Mouse (Mus musculus) MEL (cell line): ENCODE data around the gene Myzap. TPM values are rescaled to one million over a fixed set of nuclear protein-coding genes. Genes with fewer than 3 reads are reported as not detected.
A peak's percentile ranks its signal among the peaks of the same experiment; 100 is the strongest.

Experiments used
- DNase-seq: peaks from one replicate; pipeline ENCODE4 v3.0.0; 2011; ENCODE audit warnings: low read depth, low spot score
- H3K27ac ChIP-seq: 2 replicates; pipeline ENCODE4 v1.5.1; 2012; ENCODE audit warnings: low read depth, mild to moderate bottlenecking, control low read depth, low read length, moderate library complexity; ENCODE audit not compliant: control insufficient read depth
- H3K27me3 ChIP-seq, 2 experiments: fragments of 150-350 bp in 1 of 2; sonication (generic) in 1 of 2; 2 replicates each; pipeline ENCODE4 v1.6.1; 2012; ENCODE audit warnings: low read length in 2 of 2, mild to moderate bottlenecking in 2 of 2, improper control_type of control experiment in 1 of 2, moderate library complexity in 1 of 2; ENCODE audit not compliant: insufficient read depth in 2 of 2, control insufficient read depth in 1 of 2
- H3K36me3 ChIP-seq, 2 experiments: 2 replicates each; pipeline ENCODE4 v1.6.1; 2012 to 2014; ENCODE audit warnings: low read length in 2 of 2, improper control_type of control experiment in 1 of 2, inconsistent platforms in 1 of 2, mild to moderate bottlenecking in 1 of 2; ENCODE audit not compliant: insufficient read depth in 2 of 2, control insufficient read depth in 1 of 2
- H3K4me1 ChIP-seq, 2 experiments: fragments of 150-350 bp in 1 of 2; sonication (generic) in 1 of 2; 2 replicates each; pipeline ENCODE4 v1.6.1; 2012; ENCODE audit warnings: low read length in 2 of 2, improper control_type of control experiment in 1 of 2, mild to moderate bottlenecking in 1 of 2; ENCODE audit not compliant: insufficient read depth in 2 of 2, control insufficient read depth in 1 of 2
- H3K4me3 ChIP-seq, 2 experiments: fragments of 150-350 bp in 1 of 2; sonication (generic) in 1 of 2; 2 replicates each; pipeline ENCODE4 v1.5.1; 2012; ENCODE audit warnings: low read depth in 2 of 2, low read length in 2 of 2, mild to moderate bottlenecking in 2 of 2, moderate library complexity in 2 of 2, control low read depth in 1 of 2, improper control_type of control experiment in 1 of 2; ENCODE audit not compliant: control insufficient read depth in 1 of 2, insufficient read depth in 1 of 2
- H3K79me2 ChIP-seq: 2 replicates; pipeline ENCODE4 v1.6.1; 2012; ENCODE audit warnings: mild to moderate bottlenecking, low read length, moderate library complexity; ENCODE audit not compliant: control insufficient read depth, poor library complexity, insufficient read depth
- H3K9ac ChIP-seq: 2 replicates; pipeline ENCODE4 v1.6.1; 2012; ENCODE audit warnings: low read depth, mild to moderate bottlenecking, control low read depth, low read length, moderate library complexity; ENCODE audit not compliant: control insufficient read depth, poor library complexity, severe bottlenecking
- H3K9me3 ChIP-seq: fragments of 150-350 bp; sonication (generic); replicated peaks from 2 replicates; pipeline ENCODE4 v1.6.1; 2012; ENCODE audit warnings: mild to moderate bottlenecking, low read length, improper control_type of control experiment, moderate library complexity; ENCODE audit not compliant: insufficient read depth
- BHLHE40 ChIP-seq: IDR thresholded peaks from 2 replicates; pipeline ENCODE4 v1.6.1; 2012; ENCODE audit warnings: low read depth, mild to moderate bottlenecking, inconsistent platforms, low read length, improper control_type of control experiment, borderline replicate concordance
- CHD1 ChIP-seq: IDR thresholded peaks from 2 replicates; pipeline ENCODE4 v1.6.1; 2012; ENCODE audit warnings: low read depth, mild to moderate bottlenecking, inconsistent platforms, low read length, improper control_type of control experiment
- CTCF ChIP-seq, 3 experiments: IDR thresholded peaks in 2 of 3; conservative IDR thresholded peaks in 1 of 3; 2 replicates each; pipeline ENCODE4 v1.5.1; 2011 to 2012; ENCODE audit warnings: low read length in 3 of 3, low read depth in 2 of 3, mild to moderate bottlenecking in 2 of 3, improper control_type of control experiment in 1 of 3, inconsistent platforms in 1 of 3, mixed read lengths in 1 of 3, moderate library complexity in 1 of 3; ENCODE audit not compliant: control insufficient read depth in 1 of 3, insufficient read depth in 1 of 3, poor library complexity in 1 of 3, severe bottlenecking in 1 of 3
- ELF1 ChIP-seq: IDR thresholded peaks from 2 replicates; pipeline ENCODE4 v1.6.1; 2014; ENCODE audit warnings: low read depth, mild to moderate bottlenecking, inconsistent platforms, low read length, improper control_type of control experiment, moderate library complexity
- EP300 ChIP-seq, 2 experiments: IDR thresholded peaks; 2 replicates each; pipeline ENCODE4 v1.6.1; 2011; ENCODE audit warnings: improper control_type of control experiment in 2 of 2, low read length in 2 of 2, low read depth in 1 of 2, mild to moderate bottlenecking in 1 of 2
- GABPA ChIP-seq: IDR thresholded peaks from 2 replicates; pipeline ENCODE4 v1.6.1; 2012; ENCODE audit warnings: low read depth, mild to moderate bottlenecking, inconsistent platforms, low read length, improper control_type of control experiment, moderate library complexity
- GATA1 ChIP-seq: IDR thresholded peaks from 2 replicates; pipeline ENCODE4 v1.6.1; 2011; ENCODE audit warnings: low read depth, low read length, improper control_type of control experiment
- KAT2A ChIP-seq: conservative IDR thresholded peaks from 2 replicates; pipeline ENCODE4 v1.6.1; 2012; ENCODE audit warnings: low read depth, low read length, improper control_type of control experiment, inconsistent platforms
- MAX ChIP-seq: IDR thresholded peaks from 2 replicates; pipeline ENCODE4 v1.6.1; 2011; ENCODE audit warnings: low read length, improper control_type of control experiment
- MXI1 ChIP-seq: IDR thresholded peaks from 2 replicates; pipeline ENCODE4 v1.6.1; 2011; ENCODE audit warnings: mild to moderate bottlenecking, low read depth, low read length, improper control_type of control experiment
- MYB ChIP-seq: IDR thresholded peaks from 2 replicates; pipeline ENCODE4 v1.6.1; 2011; ENCODE audit warnings: mild to moderate bottlenecking, low read depth, low read length, improper control_type of control experiment
- MYC ChIP-seq: IDR thresholded peaks from 2 replicates; pipeline ENCODE4 v1.6.1; 2011; ENCODE audit warnings: low read depth, mild to moderate bottlenecking, low read length, improper control_type of control experiment, moderate library complexity
- NELFE ChIP-seq: IDR thresholded peaks from 2 replicates; pipeline ENCODE4 v1.6.1; 2011; ENCODE audit warnings: low read depth, low read length, improper control_type of control experiment
- NRF1 ChIP-seq: IDR thresholded peaks from 2 replicates; pipeline ENCODE4 v1.6.1; 2014; ENCODE audit warnings: low read depth, mild to moderate bottlenecking, inconsistent platforms, low read length, improper control_type of control experiment, moderate library complexity; ENCODE audit not compliant: poor library complexity, insufficient read depth, severe bottlenecking
- POLR2A ChIP-seq, 2 experiments: IDR thresholded peaks; 2 replicates each; pipeline ENCODE4 v1.6.1; 2011 to 2012; ENCODE audit warnings: low read length in 2 of 2, mild to moderate bottlenecking in 2 of 2, control low read depth in 1 of 2, improper control_type of control experiment in 1 of 2, low read depth in 1 of 2, moderate library complexity in 1 of 2; ENCODE audit not compliant: control insufficient read depth in 1 of 2, insufficient read depth in 1 of 2, poor library complexity in 1 of 2
- POLR2AphosphoS5 ChIP-seq: IDR thresholded peaks from 2 replicates; pipeline ENCODE4 v1.6.1; 2012; ENCODE audit warnings: low read depth, borderline replicate concordance, mild to moderate bottlenecking, inconsistent platforms, low read length, moderate library complexity, mixed read lengths
- RAD21 ChIP-seq: IDR thresholded peaks from 2 replicates; pipeline ENCODE4 v1.6.1; 2011; ENCODE audit warnings: mild to moderate bottlenecking, low read depth, low read length, improper control_type of control experiment
- RCOR1 ChIP-seq: IDR thresholded peaks from 2 replicates; pipeline ENCODE4 v1.6.1; 2012; ENCODE audit warnings: low read depth, mild to moderate bottlenecking, inconsistent platforms, low read length, improper control_type of control experiment
- SMC3 ChIP-seq: IDR thresholded peaks from 2 replicates; pipeline ENCODE4 v1.6.1; 2011; ENCODE audit warnings: low read depth, low read length, improper control_type of control experiment
- TAL1 ChIP-seq: IDR thresholded peaks from 2 replicates; pipeline ENCODE4 v1.6.1; 2012; ENCODE audit warnings: mild to moderate bottlenecking, inconsistent platforms, low read length, moderate library complexity, mixed read lengths
- TCF12 ChIP-seq: IDR thresholded peaks from 2 replicates; pipeline ENCODE4 v1.6.1; 2014; ENCODE audit warnings: low read depth, mild to moderate bottlenecking, inconsistent platforms, low read length, improper control_type of control experiment, moderate library complexity
- USF1 ChIP-seq: IDR thresholded peaks from 2 replicates; pipeline ENCODE4 v1.6.1; 2014; ENCODE audit warnings: low read depth, mild to moderate bottlenecking, inconsistent platforms, low read length, improper control_type of control experiment, moderate library complexity
- USF2 ChIP-seq, 2 experiments: IDR thresholded peaks; 2 replicates each; pipeline ENCODE4 v1.6.1; 2011 to 2012; ENCODE audit warnings: improper control_type of control experiment in 2 of 2, low read length in 2 of 2, borderline replicate concordance in 1 of 2, inconsistent platforms in 1 of 2, low read depth in 1 of 2, mild to moderate bottlenecking in 1 of 2; ENCODE audit not compliant: insufficient read depth in 1 of 2
- ZC3H11A ChIP-seq: IDR thresholded peaks from 2 replicates; pipeline ENCODE4 v1.6.1; 2012; ENCODE audit warnings: low read depth, mild to moderate bottlenecking, inconsistent platforms, low read length, improper control_type of control experiment
- ZKSCAN1 ChIP-seq: IDR thresholded peaks from 2 replicates; pipeline ENCODE4 v1.6.1; 2012; ENCODE audit warnings: low read depth, mild to moderate bottlenecking, inconsistent platforms, low read length, improper control_type of control experiment, moderate library complexity
- ZMIZ1 ChIP-seq: IDR thresholded peaks from 2 replicates; pipeline ENCODE4 v1.6.1; 2012; ENCODE audit warnings: low read depth, mild to moderate bottlenecking, inconsistent platforms, low read length, improper control_type of control experiment, moderate library complexity
- ZNF384 ChIP-seq: IDR thresholded peaks from 2 replicates; pipeline ENCODE4 v1.6.1; 2012; ENCODE audit warnings: low read depth, mild to moderate bottlenecking, inconsistent platforms, low read length, improper control_type of control experiment
- polyA plus RNA-seq, 2 experiments: library from polyadenylated mRNA; stranded (reverse) in 1 of 2; unstranded in 1 of 2; fragments of >175 nt in 1 of 2; fragments of >200 nt in 1 of 2; gene quantifications; 2 replicates each; pipeline versions ENCODE4 v1.2.1 to v1.2.4; 2012; ENCODE audit warnings: low replicate concordance in 2 of 2, low read depth in 1 of 2; ENCODE audit not compliant: insufficient read length in 2 of 2, insufficient read depth in 1 of 2, missing spikeins in 1 of 2
- total RNA-seq: library from RNA; depleted of rRNA; stranded (reverse); fragments of 300-350 nt; gene quantifications from 2 replicates; pipeline ENCODE4 v1.2.3, GENCODE M21; 2012

Gene Myzap
- total and polyA plus RNA-seq, 3 experiments, result 0.06 TPM; not detected in 2

- no peak for DNase-seq
- no peak for TF ChIP-seq RCOR1
- no peak for TF ChIP-seq KAT2A
- TF ChIP-seq ELF1, result no peak
- H3K4me3 ChIP-seq, result no peak overlapping the region
- no peak overlapping the region for H3K27ac ChIP-seq
- no peak overlapping the region for H3K9ac ChIP-seq
- no peaks in the 10 kb centered on the region for H3K79me2 ChIP-seq
- no peaks in the 10 kb centered on the region for H3K9me3 ChIP-seq
- peaks cover 4 to 7% of the 10 kb centered on the region in 2 experiments for H3K27me3 ChIP-seq
- H3K4me1 ChIP-seq, result no peaks in the 10 kb centered on the region
- no peaks in the 10 kb centered on the region for H3K36me3 ChIP-seq
These were observed 47.3 kb downstream of the Myzap start for GRCm38 (mm10) chr9:71544831-71545230.

- H3K36me3 ChIP-seq, result no peaks in the 10 kb centered on the region
- peak; percentile 78 for DNase-seq
These were observed 48.5 kb downstream of the Myzap start for GRCm38 (mm10) chr9:71543443-71544222.

More at GRCm38 (mm10) chr9:71543443-71544222, 48.5 kb downstream of the Myzap start:
- H3K9me3 ChIP-seq, result no peaks in the 10 kb centered on the region
- TF ChIP-seq POLR2A (IDR thresholded peaks at IDR 0.05; ENCODE audit: control insufficient read depth in 1 of 2, insufficient read depth in 1 of 2, low read depth in 1 of 2, low read length in 2 of 2, poor library complexity in 1 of 2) (no peak), MAX (no peak), USF2 (IDR thresholded peaks at IDR 0.05; ENCODE audit: borderline replicate concordance in 1 of 2, insufficient read depth in 1 of 2, low read depth in 1 of 2, low read length in 2 of 2) (no peak), MXI1 (no peak), NELFE (no peak), ELF1 (no peak), ZKSCAN1 (no peak), ZMIZ1 (no peak), GATA1 (no peak), USF1 (no peak), KAT2A (no peak), RAD21 (peak; percentile 84), CTCF (IDR thresholded peaks at IDR 0.05 in 2 of 3, conservative IDR thresholded peaks at IDR 0.05 in 1 of 3; ENCODE audit: control insufficient read depth in 1 of 3, insufficient read depth in 1 of 3, low read depth in 2 of 3, low read length in 3 of 3, poor library complexity in 1 of 3, severe bottlenecking in 1 of 3) (peak; percentile 69 to 93 (median 91)), NRF1 (no peak), ZNF384 (no peak), ZC3H11A (peak; percentile 66), TCF12 (no peak), EP300 (IDR thresholded peaks at IDR 0.05; ENCODE audit: low read depth in 1 of 2, low read length in 2 of 2) (no peak), POLR2AphosphoS5 (no peak), GABPA (no peak), SMC3 (peak; percentile 83), MYC (0 out of 2 replicates have a peak, but pooled peaks have one; percentile 16), BHLHE40 (no peak), TAL1 (no peak), MYB (no peak), CHD1 (no peak)
- TF ChIP-seq, all 39 proteins: peak for 5
- Histone ChIP-seq H3K4me1 (no peaks in the 10 kb centered on the region), H3K79me2 (no peaks in the 10 kb centered on the region), H3K9ac (no peak overlapping the region), H3K27ac (no peak overlapping the region), H3K4me3 (no peak overlapping the region), H3K27me3 (peaks cover 5 to 14% of the 10 kb centered on the region in 2 experiments)
